Mouse (Mus musculus) frontal cortex, adult 2 months (tissue): ENCODE data around the gene Slc10a3. TPM values are rescaled to one million over a fixed set of nuclear protein-coding genes. Genes with fewer than 3 reads are reported as not detected.
"Not testable (repeated sequence)": the region's sequence is repeated elsewhere in the genome, so short reads cannot be mapped to it uniquely, and the experiment has no call there.

Source experiments
- DNase-seq, 2 experiments: peaks; one replicate each; pipeline ENCODE4 v3.0.0; 2022; ENCODE audit warnings: low spot score in 1 of 2; ENCODE audit errors: extremely low spot score in 1 of 2
- polyA plus RNA-seq: library from polyadenylated mRNA; depleted of rRNA; stranded (reverse); fragments of >200 nt; gene quantifications from 2 replicates; pipeline ENCODE4 v1.2.3, GENCODE M21; 2012; rRNA removed

The Slc10a3 gene
- 4.3 and 4.8 TPM in 2 replicates for polyA plus RNA-seq

GRCm38 (mm10) chrX:74372888-74373549 is at the start of gene Slc10a3, which contains the start of gene Ubl4a:
Slc10a3 (minus strand) TSS chrX:74373349.
Ubl4a (minus strand) TSS chrX:74373218.
- peak; percentile 69 to 85 for DNase-seq

- peak; percentile 27 to 86 for DNase-seq
Measured at GRCm38 (mm10) chrX:74413377-74413776, 40.2 kb upstream of the Slc10a3 start.

- DNase-seq = no peak
Measured at GRCm38 (mm10) chrX:74408340-74408739, 35.2 kb upstream of the Slc10a3 start.

GRCm38 (mm10) chrX:74400136-74400535 is 27.0 kb upstream of the Slc10a3 start:
- DNase-seq = no peak

- peak; percentile 71 to 81 for DNase-seq
Measured at GRCm38 (mm10) chrX:74392535-74393443, 19.6 kb upstream of the Slc10a3 start, which contains the start of the genes Fam3a and Ikbkg. Fam3a (minus strand) TSS chrX:74393272. Ikbkg (plus strand) TSS chrX:74393290.

- DNase-seq = no peak
Measured at GRCm38 (mm10) chrX:74388153-74388552, 15.0 kb upstream of the Slc10a3 start.

- DNase-seq = no peak
Measured at GRCm38 (mm10) chrX:74384451-74384850, 11.3 kb upstream of the Slc10a3 start.

GRCm38 (mm10) chrX:74368209-74368909 is 4.8 kb downstream of the Slc10a3 start:
- peak in 1 of 2 experiments; percentile 63 for DNase-seq

- no peak for DNase-seq
Measured at GRCm38 (mm10) chrX:74367512-74367911, 5.6 kb downstream of the Slc10a3 start.

- no peak for DNase-seq
Measured at GRCm38 (mm10) chrX:74359171-74359570, 14.0 kb downstream of the Slc10a3 start.

GRCm38 (mm10) chrX:74357069-74357468 is 16.1 kb downstream of the Slc10a3 start:
- not testable (repeated sequence) for DNase-seq

GRCm38 (mm10) chrX:74353467-74353770 is 19.7 kb downstream of the Slc10a3 start, which contains the start of gene Lage3:
Lage3 (minus strand) TSS chrX:74353618.
- peak; percentile 59 to 82 for DNase-seq

GRCm38 (mm10) chrX:74352645-74353466 is 20.3 kb downstream of the Slc10a3 start:
- DNase-seq = peak in 1 of 2 experiments; percentile 6

GRCm38 (mm10) chrX:74330166-74330930 is 42.8 kb downstream of the Slc10a3 start:
- DNase-seq = no peak

GRCm38 (mm10) chrX:74329215-74329671 is 43.9 kb downstream of the Slc10a3 start:
- DNase-seq = no peak

GRCm38 (mm10) chrX:74328725-74329161 is 44.4 kb downstream of the Slc10a3 start, which contains the start of gene Plxna3:
Plxna3 (plus strand) TSS chrX:74329066.
- peak in 1 of 2 experiments; percentile 53 for DNase-seq
